In genomic region chr7:132286630-132287339, GRCm38 (mm10) we compare ENCODE assay signal across 8 mouse cellular contexts. TPM values are rescaled to one million over a fixed set of nuclear protein-coding genes. Genes with fewer than 3 reads are reported as not detected.
DNase-seq lines count a peak whose midpoint lies in the region; ATAC-seq and TF ChIP-seq lines count a peak whose summit lies in the region.

No protein-coding gene starts in this region.

- no peak overlapping the region for H3K27ac ChIP-seq in kidney, adult 2 months (ENCODE audit: insufficient read depth, low read depth, low read length)
- H3K27ac ChIP-seq in hindbrain, embryonic 16.5 days (ENCODE audit: low read depth, low read length) = 0 out of 2 replicates have a peak overlapping the region, but pooled peaks have one; percentile 32

- no peak overlapping the region for H3K4me3 ChIP-seq in kidney, adult 2 months (ENCODE audit: insufficient read depth, low read depth, low read length)
- H3K4me3 ChIP-seq in hindbrain, embryonic 16.5 days (ENCODE audit: low read length) = no peak overlapping the region

- no peak for TF ChIP-seq POLR2A in kidney, adult 2 months (IDR thresholded peaks at IDR 0.05; ENCODE audit: low read depth, low read length)

- no peak for TF ChIP-seq CTCF in kidney, adult 2 months (conservative IDR thresholded peaks at IDR 0.05; ENCODE audit: insufficient read depth, insufficient read length, low read depth, low read length)

- no peak overlapping the region for H3K4me2 ChIP-seq in hindbrain, embryonic 16.5 days (ENCODE audit: low read length)

- ATAC-seq in hindbrain, embryonic 16.5 days = peak; percentile 46; the same call in 1 of the 2 replicates

- peaks cover 10% of the 10 kb centered on the region; the same call in 1 of the 2 replicates for H3K4me1 ChIP-seq in kidney, adult 2 months (ENCODE audit: control insufficient read depth, insufficient read depth, low read length)
- H3K4me1 ChIP-seq in hindbrain, embryonic 16.5 days (ENCODE audit: control insufficient read depth, insufficient read depth, low read depth, low read length) = peaks cover 45% of the 10 kb centered on the region

- H3K27me3 ChIP-seq in kidney, adult 2 months (replicated peaks; ENCODE audit: control insufficient read depth, insufficient read depth, low read length) = no peaks in the 10 kb centered on the region
- no peaks in the 10 kb centered on the region for H3K27me3 ChIP-seq in hindbrain, embryonic 16.5 days (replicated peaks; ENCODE audit: control insufficient read depth, insufficient read depth, low read length)

- 19% methylated on average over 14 of the region's 14 CpGs for WGBS in kidney, adult 2 months
- WGBS in hindbrain, embryonic 16.5 days = 38% methylated on average over 14 of the region's 14 CpGs

- 0 out of 2 replicates have a peak overlapping the region, but pooled peaks have one; percentile 27 for H3K9ac ChIP-seq in hindbrain, embryonic 16.5 days (ENCODE audit: low read depth, low read length)

- H3K36me3 ChIP-seq in kidney, adult 2 months (ENCODE audit: control insufficient read depth, insufficient read depth, low read length) = no peaks in the 10 kb centered on the region
- H3K36me3 ChIP-seq in hindbrain, embryonic 16.5 days (ENCODE audit: control insufficient read depth, insufficient read depth, low read length) = no peaks in the 10 kb centered on the region

- intact Hi-C loops in gastrocnemius, postnatal 36 days (cut with DNase I) = no loop called here

- peak; percentile 28 to 34 for DNase-seq in kidney, postnatal 36 days
- no peak for DNase-seq in kidney, adult 2 months
- peak; percentile 47 for DNase-seq in embryo, embryonic 11 days
- DNase-seq in lung, postnatal 4 days = peak; percentile 45 to 81
- no peak for DNase-seq in adrenal gland, postnatal 25 days
- DNase-seq in gastrocnemius, postnatal 36 days = no peak
- DNase-seq in right cerebral cortex, postnatal 10 days (ENCODE audit: low spot score in 2 of 2) = no peak

- H3K9me3 ChIP-seq in hindbrain, embryonic 16.5 days (ENCODE audit: control insufficient read depth, low read length) = no peaks in the 10 kb centered on the region

RNA-seq across cellular contexts. Expression of gene Chst15, which starts 30.2 kb away (rescaled TPM):
- polyA plus RNA-seq in kidney, adult 2 months (2012; rRNA removed) = 13.8 and 17.6 TPM in 2 replicates
- 18.5 and 24.4 TPM in 2 replicates for polyA plus RNA-seq in hindbrain, embryonic 16.5 days (2015; fragmentation: Nextera tagmentation; extraction: Ambion mirVana)
- 33.6 and 41.1 TPM in 2 replicates for total RNA-seq in adrenal gland, postnatal 25 days (2021)
- total RNA-seq in gastrocnemius, postnatal 36 days (2021) = 1 to 10 TPM; 2.3 to 2.6 TPM

Comparison
In these comparisons a context has a peak if more than half of its experiments do, and no peak if none do; other contexts are left out.
1. DNase-seq: peak in kidney, postnatal 36 days (2 of 2), embryo, embryonic 11 days (single experiment) and lung, postnatal 4 days (2 of 2); none in kidney, adult 2 months (single experiment), adrenal gland, postnatal 25 days (single experiment), gastrocnemius, postnatal 36 days (0 of 2) and right cerebral cortex, postnatal 10 days (0 of 2).